Mouse (Mus musculus): ENCODE measurements at regions not wholly inside any gene's neighbourhood (a gene's known extent, or its start where the extent isn't known, plus 50 kb on each side); places are given as distances from the start of the nearest gene placed in this dataset.
"Not testable (repeated sequence)": the region's sequence is repeated elsewhere in the genome, so short reads cannot be mapped to it uniquely, and the experiment has no call there.

DNA sequence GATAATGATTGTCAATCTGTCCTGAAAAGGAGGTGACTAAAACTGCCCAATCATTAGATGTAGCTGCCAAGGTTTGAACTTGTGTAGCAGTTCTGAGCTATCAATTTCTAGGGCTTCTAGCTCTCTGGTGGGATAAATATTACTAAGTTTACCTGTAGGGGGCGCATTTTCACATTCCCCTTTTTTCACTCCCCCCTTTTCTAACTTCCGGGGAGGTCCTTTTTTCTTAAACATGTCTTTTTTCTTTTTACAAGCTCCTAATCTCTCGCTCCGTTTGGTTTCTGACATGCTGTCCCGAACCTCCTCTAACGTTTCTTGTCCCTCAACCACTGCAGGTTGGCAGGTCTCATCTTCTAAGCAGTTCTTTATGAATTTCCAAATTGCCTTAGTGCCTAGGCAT, 2129.0 kb downstream of the Cntnap5b start:
- H3K4me1 ChIP-seq; H3K4me3 ChIP-seq (replicated peaks); H3K36me3 ChIP-seq (replicated peaks; ENCODE audit: low read length); H3K27me3 ChIP-seq (replicated peaks); H3K9me3 ChIP-seq: not testable (repeated sequence)

DNA sequence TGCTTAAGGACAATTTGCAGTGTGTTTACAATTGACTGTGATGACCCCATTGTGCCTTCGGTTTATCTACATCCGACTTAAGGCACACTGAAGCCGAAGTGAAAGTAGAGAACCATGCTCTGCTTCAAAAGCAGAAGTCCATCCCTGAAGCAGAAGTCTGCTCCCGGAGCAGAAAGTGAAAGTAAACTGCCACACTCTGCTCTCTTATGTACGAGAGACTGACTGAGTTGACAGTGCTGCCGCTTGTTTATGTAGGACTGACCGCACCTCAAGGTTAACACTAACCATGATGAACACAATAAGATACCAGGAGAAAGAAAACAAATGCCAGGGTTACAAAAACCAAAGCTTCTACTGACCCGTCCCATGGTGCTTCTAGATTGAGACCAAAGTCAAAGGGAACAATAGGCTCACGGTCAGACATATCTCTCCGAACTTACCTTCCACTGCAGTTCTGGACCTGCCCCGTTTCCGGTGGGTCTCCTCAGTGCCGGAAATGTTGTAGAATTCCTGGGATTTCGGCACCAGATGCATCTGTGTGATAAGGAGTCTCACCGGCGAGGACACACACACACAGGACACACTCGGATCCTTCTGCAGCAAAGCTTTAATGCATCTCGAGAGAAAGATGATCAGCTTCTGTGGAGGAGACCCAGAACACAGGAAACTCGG, 2129.7 kb downstream of the Cntnap5b start:
- peak overlapping the region; percentile 92 for H3K4me3 ChIP-seq (replicated peaks)

DNA sequence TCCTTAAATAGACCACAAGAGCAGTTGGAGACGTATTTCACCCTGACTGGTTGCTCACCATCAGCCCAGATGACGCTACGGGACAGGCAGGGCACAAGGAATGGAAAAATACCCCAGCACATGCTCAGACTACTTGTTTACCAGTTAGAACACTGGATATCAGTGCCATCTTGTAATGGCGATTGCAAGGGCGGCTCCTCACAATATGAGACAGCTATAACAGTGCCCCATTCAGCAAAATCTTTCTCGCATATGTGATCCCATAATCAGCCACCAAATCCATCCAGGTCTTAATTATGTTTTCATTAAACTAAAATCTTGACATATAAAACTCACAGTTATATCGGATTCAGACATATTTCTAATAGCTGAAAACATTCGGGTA, 2130.3 kb downstream of the Cntnap5b start:
- H3K9me3 ChIP-seq; H3K27me3 ChIP-seq (replicated peaks); H3K36me3 ChIP-seq (replicated peaks; ENCODE audit: low read length); H3K4me1 ChIP-seq: not testable (repeated sequence)
- peak overlapping the region; percentile 62 for H3K4me3 ChIP-seq (replicated peaks)

More for the DNA sequence above, 2129.7 kb downstream of the Cntnap5b start:
- not testable (repeated sequence) for H3K9me3 ChIP-seq; H3K4me1 ChIP-seq; H3K36me3 ChIP-seq (replicated peaks; ENCODE audit: low read length); H3K27me3 ChIP-seq (replicated peaks)

DNA sequence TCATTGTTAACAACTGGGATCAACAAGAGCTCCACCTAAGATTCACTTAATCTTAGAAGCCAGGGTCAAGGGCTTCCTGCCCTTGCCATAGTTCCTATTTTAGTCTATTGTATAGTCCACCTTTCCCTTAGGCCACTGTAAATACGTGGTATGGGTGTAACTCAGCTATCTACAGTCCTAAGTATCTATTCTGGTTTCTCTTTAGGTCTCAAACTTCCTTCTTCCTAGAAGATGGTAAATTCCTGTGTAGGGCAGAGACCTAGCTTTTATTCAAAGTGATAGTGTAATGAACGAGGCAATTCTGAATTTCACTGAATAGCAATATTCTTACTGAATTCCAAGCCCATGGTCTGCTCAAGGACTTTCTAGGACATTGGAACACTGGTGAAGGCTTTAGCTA, 2144.4 kb downstream of the Cntnap5b start:
- not testable (repeated sequence) for H3K36me3 ChIP-seq (replicated peaks; ENCODE audit: low read length); H3K4me3 ChIP-seq (replicated peaks); H3K27me3 ChIP-seq (replicated peaks); H3K9me3 ChIP-seq; H3K4me1 ChIP-seq

DNA sequence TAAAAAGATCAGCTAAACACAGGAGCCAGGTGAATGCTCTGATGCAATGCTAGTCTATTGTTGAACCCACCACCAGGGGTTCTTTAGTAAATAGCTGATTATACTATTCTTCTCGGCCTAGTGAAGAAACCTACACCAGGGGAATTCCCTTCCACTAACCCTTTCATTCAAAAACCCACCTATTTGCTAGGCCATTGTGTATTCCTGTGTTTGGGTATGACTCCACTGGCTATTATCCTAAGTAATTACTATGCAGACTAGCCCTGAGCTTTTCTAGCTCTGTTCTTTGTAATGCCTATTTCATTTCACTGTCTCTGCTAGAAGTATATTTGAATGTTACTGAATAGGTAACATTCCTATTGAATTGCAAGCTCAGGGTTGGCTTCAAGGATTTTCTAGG, 2146.3 kb downstream of the Cntnap5b start:
- no peak overlapping the region for H3K4me3 ChIP-seq (replicated peaks)
- TF ChIP-seq GATA1 (IDR thresholded peaks at IDR 0.05; ENCODE audit: borderline replicate concordance, low read length) (no peak), FLI1 (IDR thresholded peaks at IDR 0.05; ENCODE audit: low read length) (no peak)
- H3K27me3 ChIP-seq (replicated peaks): no peaks in the 10 kb centered on the region
- H3K4me1 ChIP-seq: no peaks in the 10 kb centered on the region
- H3K36me3 ChIP-seq (replicated peaks; ENCODE audit: low read length): no peaks in the 10 kb centered on the region
- H3K9me3 ChIP-seq: no peaks in the 10 kb centered on the region

DNA sequence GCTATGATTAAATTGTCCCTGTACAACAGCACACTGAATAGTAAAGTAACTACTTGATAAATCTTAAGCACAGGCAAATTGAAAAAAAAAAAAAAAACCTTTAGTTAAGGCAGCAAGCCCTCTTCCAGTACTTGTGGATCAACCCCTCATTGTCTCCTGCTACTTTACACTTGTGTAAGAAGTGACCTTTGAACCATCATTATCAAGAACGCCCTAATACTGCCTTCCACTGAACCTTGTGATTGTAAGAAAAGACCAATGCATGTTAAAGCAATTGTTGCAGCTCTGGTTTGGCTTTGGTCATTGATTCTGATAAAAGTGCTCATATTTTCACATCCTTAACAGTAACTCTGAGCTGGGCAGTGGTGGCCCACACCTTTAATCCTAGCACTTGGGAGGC, 2168.5 kb downstream of the Cntnap5b start:
- peaks cover 4% of the 10 kb centered on the region; the same call in 1 of the 2 replicates for H3K9me3 ChIP-seq
- no peaks in the 10 kb centered on the region for H3K36me3 ChIP-seq (replicated peaks; ENCODE audit: low read length)
- no peaks in the 10 kb centered on the region for H3K27me3 ChIP-seq (replicated peaks)
- TF ChIP-seq FLI1 (IDR thresholded peaks at IDR 0.05; ENCODE audit: low read length) (no peak), GATA1 (IDR thresholded peaks at IDR 0.05; ENCODE audit: borderline replicate concordance, low read length) (no peak)
- no peaks in the 10 kb centered on the region for H3K4me1 ChIP-seq
- H3K4me3 ChIP-seq (replicated peaks): no peak overlapping the region

Measured in megakaryocyte, embryonic 14.5 days (primary cell).